Mouse (Mus musculus): ENCODE data around the gene Trim65. TPM values are rescaled to one million over a fixed set of nuclear protein-coding genes. Genes with fewer than 3 reads are reported as not detected.

Gene Trim65
- polyA plus RNA-seq, 1 experiment from 2014 or later, result 6.5 TPM

DNA sequence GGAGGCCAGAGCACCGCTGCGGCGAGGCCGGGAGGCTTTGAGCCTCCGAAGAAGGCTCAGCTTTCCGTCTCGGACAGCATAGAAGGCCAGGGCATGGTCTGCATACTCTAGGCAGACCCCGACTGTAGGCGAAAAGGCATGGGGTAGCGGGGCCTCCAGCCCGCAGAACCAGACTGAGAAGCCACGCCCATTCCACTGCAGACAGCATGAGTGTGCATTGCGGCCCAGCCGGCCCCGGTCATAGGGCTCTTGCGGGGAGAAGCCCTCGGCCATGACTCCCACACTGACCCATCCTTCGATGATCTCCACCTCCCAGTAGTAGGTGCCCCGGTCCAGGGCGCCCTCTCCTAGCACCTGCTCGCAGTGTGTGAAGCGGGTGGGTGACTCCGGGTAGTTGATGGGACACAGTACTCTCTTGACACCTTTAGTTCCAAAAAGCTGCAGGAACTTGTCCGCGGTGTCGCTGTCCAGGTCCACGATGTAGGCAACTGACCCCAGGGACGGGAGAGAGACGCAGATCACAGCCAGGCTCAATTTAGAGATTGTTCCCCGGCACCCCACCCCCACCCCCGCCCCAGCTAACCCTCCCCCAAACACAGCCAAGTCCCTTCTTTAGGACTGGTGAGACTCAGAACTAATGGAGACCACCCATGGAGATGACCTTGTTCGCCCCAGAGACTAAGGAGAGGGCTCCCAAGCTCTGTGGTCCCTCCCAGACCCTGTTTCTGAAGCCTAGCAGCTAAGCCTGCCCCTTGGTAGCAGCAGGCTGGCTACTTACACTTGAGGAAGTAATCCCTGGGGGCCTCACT lies 24.6 kb downstream of the Trim65 start:
- peak overlapping the region; percentile 84; the same call in 1 of the 2 replicates for H3K27ac ChIP-seq (ENCODE audit: low read length)
- H3K4me3 ChIP-seq (ENCODE audit: low read length), result peak overlapping the region; percentile 84

DNA sequence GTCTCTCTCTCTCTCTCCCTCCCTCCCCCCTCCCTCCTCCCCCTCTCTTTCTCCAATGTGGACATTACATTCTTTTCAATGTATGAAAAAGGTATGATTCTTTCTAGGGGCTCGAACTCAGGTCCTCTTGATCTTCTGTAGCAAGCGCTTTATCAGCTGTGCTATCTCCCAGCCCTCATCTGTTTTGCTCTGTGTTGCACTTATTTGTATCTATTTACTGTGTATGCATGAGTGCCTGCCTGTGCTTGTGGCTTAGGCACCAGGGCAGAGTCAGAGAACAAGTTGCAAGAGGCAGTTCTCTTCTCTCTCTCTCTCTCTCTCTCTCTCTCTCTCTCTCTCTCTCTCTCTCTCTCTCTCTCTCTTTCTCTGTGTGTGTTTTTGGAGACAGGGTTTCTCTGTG lies 25.9 kb downstream of the Trim65 start:
- H3K9ac ChIP-seq (ENCODE audit: low read length), result no peak overlapping the region; the same call in 1 of the 2 replicates
- peak overlapping the region; percentile 98 for H3K27ac ChIP-seq (ENCODE audit: low read length)
- H3K4me1 ChIP-seq (ENCODE audit: control insufficient read depth, insufficient read depth, low read length), result peaks cover 76% of the 10 kb centered on the region
- no peaks in the 10 kb centered on the region for H3K27me3 ChIP-seq (ENCODE audit: control insufficient read depth, insufficient read depth, low read length)
- no peak overlapping the region for H3K4me2 ChIP-seq (ENCODE audit: low read depth, low read length)
- no peak overlapping the region for H3K4me3 ChIP-seq (ENCODE audit: low read length)
- no peak for ATAC-seq (replicated peaks; ENCODE audit: extremely low read depth, insufficient read depth, low FRiP score)
- peaks cover 8% of the 10 kb centered on the region for H3K36me3 ChIP-seq (ENCODE audit: control insufficient read depth, insufficient read depth)
- H3K9me3 ChIP-seq (replicated peaks; ENCODE audit: control insufficient read depth, low read length), result no peaks in the 10 kb centered on the region
- WGBS, result 85% methylated on average over 2 of the region's 2 CpGs

More for the DNA sequence above, 24.6 kb downstream of the Trim65 start:
- WGBS, result 39% methylated on average over 32 of the region's 32 CpGs
- no peak for ATAC-seq (replicated peaks; ENCODE audit: extremely low read depth, insufficient read depth, low FRiP score)
- peak overlapping the region; percentile 72 for H3K4me2 ChIP-seq (ENCODE audit: low read depth, low read length)
- peak overlapping the region; percentile 95 for H3K9ac ChIP-seq (ENCODE audit: low read length)
- no peaks in the 10 kb centered on the region for H3K9me3 ChIP-seq (replicated peaks; ENCODE audit: control insufficient read depth, low read length)
- no peaks in the 10 kb centered on the region for H3K27me3 ChIP-seq (ENCODE audit: control insufficient read depth, insufficient read depth, low read length)
- H3K36me3 ChIP-seq (ENCODE audit: control insufficient read depth, insufficient read depth), result peaks cover 8% of the 10 kb centered on the region
- H3K4me1 ChIP-seq (ENCODE audit: control insufficient read depth, insufficient read depth, low read length), result peaks cover 64% of the 10 kb centered on the region

DNA sequence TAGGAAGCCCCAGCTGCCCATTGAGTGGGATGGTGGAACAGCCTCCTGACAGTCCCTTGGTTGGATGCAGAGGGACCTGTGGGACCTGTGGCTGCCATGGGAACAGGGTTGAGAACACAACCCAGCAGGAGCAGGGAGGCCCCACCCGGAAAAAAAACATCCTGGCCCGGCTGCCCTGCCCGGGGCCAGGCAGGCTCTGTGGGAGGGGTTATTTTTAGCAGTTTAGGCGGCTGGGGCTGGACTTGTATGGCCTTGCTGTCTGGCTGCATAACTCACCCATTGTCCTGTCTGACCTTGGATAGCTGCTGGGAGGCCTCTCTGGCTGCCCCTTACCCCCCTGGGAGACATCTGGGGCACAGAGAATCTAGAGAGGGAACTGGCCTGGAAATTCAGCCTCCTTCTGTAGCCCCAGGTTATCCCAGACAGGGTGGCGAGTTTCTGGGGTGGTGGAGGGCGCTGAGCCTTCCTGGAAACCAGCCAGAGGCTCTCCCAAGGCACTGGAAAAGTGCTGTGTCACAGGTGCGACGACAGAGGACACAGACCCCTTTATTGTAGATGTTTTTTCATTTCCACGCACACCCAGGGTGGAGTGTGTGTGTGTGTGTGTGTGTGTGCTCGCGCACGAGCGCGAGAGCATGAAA lies 26.8 kb downstream of the Trim65 start:
- H3K9ac ChIP-seq (ENCODE audit: low read length), result peak overlapping the region; percentile 63
- peak overlapping the region; percentile 33 for H3K4me2 ChIP-seq (ENCODE audit: low read depth, low read length)
- no peak overlapping the region for H3K4me3 ChIP-seq (ENCODE audit: low read length)
- H3K36me3 ChIP-seq (ENCODE audit: control insufficient read depth, insufficient read depth), result peaks cover 8% of the 10 kb centered on the region
- no peaks in the 10 kb centered on the region for H3K9me3 ChIP-seq (replicated peaks; ENCODE audit: control insufficient read depth, low read length)
- peak; percentile 76 for ATAC-seq (replicated peaks; ENCODE audit: extremely low read depth, insufficient read depth, low FRiP score)
- WGBS, result 20% methylated on average over 14 of the region's 14 CpGs
- H3K27me3 ChIP-seq (ENCODE audit: control insufficient read depth, insufficient read depth, low read length), result no peaks in the 10 kb centered on the region
- H3K4me1 ChIP-seq (ENCODE audit: control insufficient read depth, insufficient read depth, low read length), result peaks cover 86% of the 10 kb centered on the region
- H3K27ac ChIP-seq (ENCODE audit: low read length), result peak overlapping the region; percentile 98

DNA sequence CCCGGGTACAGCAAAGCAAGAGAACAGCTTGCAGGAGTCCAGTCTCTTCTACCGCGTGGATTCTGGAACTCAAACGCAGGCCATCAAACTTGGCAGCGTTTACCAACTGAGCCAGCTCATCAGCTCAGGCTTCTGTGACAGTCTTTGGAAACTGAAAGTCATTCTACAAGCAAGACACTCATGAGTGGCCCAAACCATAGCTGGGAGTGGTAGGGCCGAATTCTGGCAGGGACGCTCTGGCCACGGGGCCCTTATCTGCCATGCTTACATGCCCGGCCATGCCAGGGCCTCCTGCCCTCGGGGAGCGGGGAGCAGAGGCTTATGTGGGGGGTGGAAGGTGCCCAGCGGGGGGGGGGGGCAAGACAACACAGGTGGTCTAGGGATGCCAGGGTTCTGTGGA lies 27.4 kb downstream of the Trim65 start:
- 31% methylated on average over 12 of the region's 12 CpGs for WGBS
- peak overlapping the region; percentile 33; the same call in 1 of the 2 replicates for H3K4me2 ChIP-seq (ENCODE audit: low read depth, low read length)
- H3K4me3 ChIP-seq (ENCODE audit: low read length), result no peak overlapping the region
- H3K9me3 ChIP-seq (replicated peaks; ENCODE audit: control insufficient read depth, low read length), result no peaks in the 10 kb centered on the region
- peak overlapping the region; percentile 98 for H3K27ac ChIP-seq (ENCODE audit: low read length)
- H3K9ac ChIP-seq (ENCODE audit: low read length), result peak overlapping the region; percentile 44
- peaks cover 8% of the 10 kb centered on the region for H3K36me3 ChIP-seq (ENCODE audit: control insufficient read depth, insufficient read depth)
- no peaks in the 10 kb centered on the region for H3K27me3 ChIP-seq (ENCODE audit: control insufficient read depth, insufficient read depth, low read length)
- ATAC-seq (replicated peaks; ENCODE audit: extremely low read depth, insufficient read depth, low FRiP score), result no peak
- peaks cover 89% of the 10 kb centered on the region for H3K4me1 ChIP-seq (ENCODE audit: control insufficient read depth, insufficient read depth, low read length)

DNA sequence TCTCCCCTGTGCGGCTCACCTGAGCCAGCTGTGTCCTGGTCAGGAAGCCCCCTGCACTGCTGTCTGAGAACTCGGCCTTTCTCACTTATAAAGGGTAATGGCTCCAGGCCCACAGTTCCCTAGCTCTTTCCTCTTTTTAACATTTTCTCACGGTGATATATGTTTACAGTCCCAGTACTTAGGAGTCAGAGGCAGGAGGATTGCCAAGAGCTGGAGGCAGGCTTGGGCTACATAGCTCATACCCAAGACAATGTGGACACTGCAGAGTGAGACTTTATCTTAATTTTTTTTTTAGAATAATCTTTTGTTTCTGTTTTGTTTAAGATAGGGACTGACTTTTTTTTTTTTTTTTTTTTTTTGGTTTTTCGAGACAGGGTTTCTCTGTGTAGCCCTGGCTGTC lies 28.5 kb downstream of the Trim65 start:
- no peak overlapping the region for H3K4me3 ChIP-seq (ENCODE audit: low read length)
- H3K27ac ChIP-seq (ENCODE audit: low read length), result peak overlapping the region; percentile 98
- ATAC-seq (replicated peaks; ENCODE audit: extremely low read depth, insufficient read depth, low FRiP score), result peak; percentile 19; the same call in 1 of the 2 replicates
- H3K4me2 ChIP-seq (ENCODE audit: low read depth, low read length), result peak overlapping the region; percentile 20
- no peaks in the 10 kb centered on the region for H3K27me3 ChIP-seq (ENCODE audit: control insufficient read depth, insufficient read depth, low read length)
- H3K9ac ChIP-seq (ENCODE audit: low read length), result peak overlapping the region; percentile 70
- no peaks in the 10 kb centered on the region for H3K9me3 ChIP-seq (replicated peaks; ENCODE audit: control insufficient read depth, low read length)
- peaks cover 78% of the 10 kb centered on the region for H3K4me1 ChIP-seq (ENCODE audit: control insufficient read depth, insufficient read depth, low read length)
- H3K36me3 ChIP-seq (ENCODE audit: control insufficient read depth, insufficient read depth), result peaks cover 8% of the 10 kb centered on the region
- WGBS, result 50% methylated on average over 3 of the region's 4 CpGs

DNA sequence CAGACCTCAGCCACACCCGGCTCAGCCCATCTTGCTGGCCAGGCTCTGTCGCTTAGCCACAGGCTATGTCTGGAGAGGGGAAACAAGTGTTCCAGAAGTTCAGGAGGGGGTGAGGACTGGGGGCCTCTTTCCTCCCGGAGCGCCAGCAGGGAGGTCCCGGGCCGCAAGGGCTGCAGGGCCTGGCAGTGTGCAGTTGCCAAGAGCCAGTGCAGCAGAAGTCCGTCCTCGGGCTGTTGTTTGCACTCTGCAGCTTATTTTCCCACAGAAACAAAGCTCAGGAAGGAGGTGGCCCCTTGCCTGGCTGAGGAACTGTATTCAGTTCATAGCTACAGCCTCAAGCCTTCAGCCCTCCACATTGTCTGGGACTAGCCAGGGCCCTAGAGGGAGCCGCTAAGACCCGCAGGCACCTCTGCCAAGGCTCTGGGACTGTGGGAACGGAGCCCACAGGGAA lies 29.0 kb downstream of the Trim65 start:
- H3K36me3 ChIP-seq (ENCODE audit: control insufficient read depth, insufficient read depth), result peaks cover 8% of the 10 kb centered on the region
- peak; percentile 49 for ATAC-seq (replicated peaks; ENCODE audit: extremely low read depth, insufficient read depth, low FRiP score)
- peaks cover 73% of the 10 kb centered on the region for H3K4me1 ChIP-seq (ENCODE audit: control insufficient read depth, insufficient read depth, low read length)
- peak overlapping the region; percentile 98 for H3K27ac ChIP-seq (ENCODE audit: low read length)
- H3K9ac ChIP-seq (ENCODE audit: low read length), result peak overlapping the region; percentile 70
- H3K4me3 ChIP-seq (ENCODE audit: low read length), result no peak overlapping the region
- no peaks in the 10 kb centered on the region for H3K27me3 ChIP-seq (ENCODE audit: control insufficient read depth, insufficient read depth, low read length)
- H3K9me3 ChIP-seq (replicated peaks; ENCODE audit: control insufficient read depth, low read length), result no peaks in the 10 kb centered on the region
- H3K4me2 ChIP-seq (ENCODE audit: low read depth, low read length), result peak overlapping the region; percentile 20
- WGBS, result 19% methylated on average over 11 of the region's 11 CpGs

DNA sequence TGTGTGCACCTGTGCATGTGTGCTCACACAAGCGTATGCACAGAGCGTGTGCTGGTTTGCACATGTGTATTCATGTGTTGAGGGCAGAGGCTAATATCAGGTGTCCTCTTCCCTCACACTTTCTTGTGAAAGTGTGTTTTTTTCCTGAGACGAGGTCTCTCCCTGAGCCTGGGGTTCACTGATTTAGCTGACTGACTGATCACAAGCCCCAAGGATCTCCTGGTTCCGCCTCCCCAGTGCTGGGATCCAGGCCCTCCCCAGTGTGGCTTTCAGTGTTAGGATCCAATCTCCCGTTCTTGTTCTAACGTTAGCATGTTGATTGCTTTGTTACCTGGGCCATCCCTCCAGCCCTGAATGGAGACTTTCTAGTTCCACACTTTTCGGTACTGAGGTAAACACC lies 30.1 kb downstream of the Trim65 start:
- Histone ChIP-seq H3K4me2 (ENCODE audit: low read depth, low read length) (no peak overlapping the region), H3K36me3 (ENCODE audit: control insufficient read depth, insufficient read depth) (peaks cover 4% of the 10 kb centered on the region), H3K9ac (ENCODE audit: low read length) (peak overlapping the region; percentile 70; the same call in 1 of the 2 replicates), H3K27me3 (ENCODE audit: control insufficient read depth, insufficient read depth, low read length) (no peaks in the 10 kb centered on the region), H3K9me3 (replicated peaks; ENCODE audit: control insufficient read depth, low read length) (peaks cover 4% of the 10 kb centered on the region), H3K27ac (ENCODE audit: low read length) (peak overlapping the region; percentile 98), H3K4me3 (ENCODE audit: low read length) (no peak overlapping the region), H3K4me1 (ENCODE audit: control insufficient read depth, insufficient read depth, low read length) (peaks cover 63% of the 10 kb centered on the region)
- whole genome bisulfite sequencing, result 78% methylated on average over 7 of the region's 7 CpGs
- no peak for ATAC-seq (replicated peaks; ENCODE audit: extremely low read depth, insufficient read depth, low FRiP score)

DNA sequence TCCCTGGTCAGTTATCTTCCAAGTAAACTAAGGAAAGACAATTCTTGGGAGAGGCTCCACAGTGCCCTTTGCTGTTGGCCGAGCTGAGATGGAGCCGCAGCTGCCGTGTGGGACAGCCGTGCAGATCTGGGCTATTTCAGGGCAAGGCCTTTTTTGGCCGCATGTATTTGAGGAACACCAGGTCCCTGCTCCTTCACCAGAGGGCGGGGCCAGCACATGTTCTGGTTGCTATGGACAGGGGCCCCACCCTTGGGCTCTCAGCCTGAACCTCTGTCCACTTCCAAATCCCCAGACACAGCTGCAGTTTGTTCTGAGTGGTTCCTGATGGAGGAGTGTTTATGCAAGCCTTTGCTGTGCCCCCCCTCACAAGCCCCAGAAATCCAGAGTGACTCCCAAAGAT lies 30.5 kb downstream of the Trim65 start:
- Histone ChIP-seq H3K27me3 (ENCODE audit: control insufficient read depth, insufficient read depth, low read length) (no peaks in the 10 kb centered on the region), H3K4me2 (ENCODE audit: low read depth, low read length) (no peak overlapping the region), H3K9ac (ENCODE audit: low read length) (0 out of 2 replicates have a peak overlapping the region, but pooled peaks have one; percentile 33), H3K9me3 (replicated peaks; ENCODE audit: control insufficient read depth, low read length) (peaks cover 4% of the 10 kb centered on the region), H3K4me1 (ENCODE audit: control insufficient read depth, insufficient read depth, low read length) (peaks cover 62% of the 10 kb centered on the region), H3K36me3 (ENCODE audit: control insufficient read depth, insufficient read depth) (no peaks in the 10 kb centered on the region), H3K27ac (ENCODE audit: low read length) (peak overlapping the region; percentile 98), H3K4me3 (ENCODE audit: low read length) (no peak overlapping the region)
- 25% methylated on average over 6 of the region's 6 CpGs for WGBS
- ATAC-seq (replicated peaks; ENCODE audit: extremely low read depth, insufficient read depth, low FRiP score), result peak; percentile 30

DNA sequence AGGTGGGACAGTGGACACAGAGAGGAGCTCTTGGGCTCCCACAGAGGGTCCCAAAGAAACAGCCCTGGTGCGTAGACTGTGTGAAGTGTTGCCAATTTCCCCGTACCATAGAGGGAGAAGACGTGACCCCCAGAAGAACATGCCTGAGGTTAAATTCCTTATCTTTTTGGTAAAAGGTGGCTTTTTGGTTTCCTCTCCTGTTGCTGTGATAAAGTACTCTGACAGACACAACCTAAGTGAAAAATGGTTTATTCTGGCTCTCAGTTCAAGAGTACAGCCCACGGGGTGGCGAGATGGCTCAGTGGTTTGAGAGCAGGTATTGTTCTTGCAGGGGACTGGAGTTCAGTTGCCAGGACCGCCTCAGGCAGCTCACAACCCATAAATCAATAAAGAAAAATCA lies 31.5 kb downstream of the Trim65 start:
- H3K9ac ChIP-seq (ENCODE audit: low read length), result peak overlapping the region; percentile 36; the same call in 1 of the 2 replicates
- H3K4me3 ChIP-seq (ENCODE audit: low read length), result no peak overlapping the region
- peaks cover 56% of the 10 kb centered on the region for H3K4me1 ChIP-seq (ENCODE audit: control insufficient read depth, insufficient read depth, low read length)

More for the DNA sequence above, 31.5 kb downstream of the Trim65 start:
- Histone ChIP-seq H3K4me2 (ENCODE audit: low read depth, low read length) (no peak overlapping the region), H3K27ac (ENCODE audit: low read length) (peak overlapping the region; percentile 98), H3K27me3 (ENCODE audit: control insufficient read depth, insufficient read depth, low read length) (no peaks in the 10 kb centered on the region), H3K9me3 (replicated peaks; ENCODE audit: control insufficient read depth, low read length) (peaks cover 4% of the 10 kb centered on the region), H3K36me3 (ENCODE audit: control insufficient read depth, insufficient read depth) (no peaks in the 10 kb centered on the region)
- ATAC-seq (replicated peaks; ENCODE audit: extremely low read depth, insufficient read depth, low FRiP score), result no peak
- WGBS, result 76% methylated on average over 6 of the region's 6 CpGs
